Mouse (Mus musculus): ENCODE measurements around the gene Eci2. TPM values are rescaled to one million over a fixed set of nuclear protein-coding genes. Genes with fewer than 3 reads are reported as not detected.

Eci2 gene
- 86.0 and 112 TPM in 2 replicates for polyA plus RNA-seq (2012; rRNA removed)

GRCm38 (mm10) chr13:35026879-35027278, at the start of gene Eci2:
Gene Eci2, minus strand, starts transcription at chr13:35027096.

GRCm38 (mm10) chr13:34963511-34964397, 63.1 kb downstream of the Eci2 start, which contains the start of gene Eci3:
Gene Eci3, minus strand, starts transcription at chr13:34963810.

Other genes with a start within 250 kb of the Eci2 start
- 133 and 155 TPM in 2 replicates for gene Prpf4b, start 151.8 kb downstream of the Eci2 start, polyA plus RNA-seq (2012; rRNA removed)
- gene Fam217a, start 102.8 kb downstream of the Eci2 start, polyA plus RNA-seq (2012; rRNA removed): 1.1 and 1.2 TPM in 2 replicates
- not detected in 2 replicates for gene 4933417A18Rik, start 102.7 kb downstream of the Eci2 start, polyA plus RNA-seq (2012; rRNA removed)
- gene Eci3, start 63.3 kb downstream of the Eci2 start, polyA plus RNA-seq (2012; rRNA removed): 0.42 and 0.55 TPM in 2 replicates

Measured in central nervous system, embryonic 11.5 days (tissue).